8 mouse cellular contexts compared by ENCODE assay signal in the genomic region with DNA sequence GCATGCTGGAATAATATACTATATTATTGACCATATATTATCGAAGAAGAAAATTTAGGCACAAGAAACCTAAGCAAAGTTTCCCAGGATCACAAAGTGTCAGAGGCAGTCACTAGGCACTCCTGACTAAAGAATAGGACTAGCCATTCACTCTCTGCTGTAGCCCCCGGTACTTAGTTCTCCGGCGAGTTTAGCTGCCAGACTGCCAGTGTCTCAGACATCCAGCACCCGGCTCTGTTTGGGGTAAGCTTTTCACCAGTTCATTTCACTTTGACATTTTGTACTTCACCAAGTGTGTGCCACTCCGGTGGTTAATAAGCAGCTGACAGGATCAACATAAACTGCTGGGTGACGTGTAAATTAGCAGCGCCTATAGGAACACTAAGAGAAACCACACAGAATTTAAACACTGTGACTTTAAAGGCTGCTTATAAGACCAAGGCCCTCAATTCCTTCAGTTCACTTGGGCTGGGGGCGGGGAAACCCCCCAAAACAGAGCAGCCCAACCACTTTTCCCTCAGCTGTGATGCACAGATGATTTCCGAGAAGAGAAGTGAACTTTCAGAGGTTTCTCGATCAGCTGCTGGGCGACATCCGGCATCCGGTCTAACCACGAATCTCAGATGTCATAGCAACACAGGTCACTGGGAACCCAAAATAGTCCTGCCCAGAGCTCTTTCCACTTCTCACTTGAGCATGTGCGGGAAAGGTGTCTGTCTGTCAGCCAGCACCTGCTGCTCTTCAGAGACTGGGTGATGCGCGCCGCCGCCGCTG.
DNase-seq lines count a peak whose midpoint lies in the region; ATAC-seq and TF ChIP-seq lines count a peak whose summit lies in the region.

No protein-coding gene starts in this region.

- H3K9me3 ChIP-seq in hindbrain, postnatal 0 days (ENCODE audit: low read length) = no peaks in the 10 kb centered on the region
- H3K9me3 ChIP-seq in hindbrain, embryonic 10.5 days = no peaks in the 10 kb centered on the region
- H3K9me3 ChIP-seq in hindbrain, embryonic 14.5 days (ENCODE audit: control insufficient read depth, low read length) = no peaks in the 10 kb centered on the region

- no peaks in the 10 kb centered on the region for H3K27me3 ChIP-seq in hindbrain, postnatal 0 days (ENCODE audit: insufficient read depth, low read length)
- no peaks in the 10 kb centered on the region for H3K27me3 ChIP-seq in hindbrain, embryonic 10.5 days (ENCODE audit: insufficient read depth, poor library complexity, severe bottlenecking)
- no peaks in the 10 kb centered on the region for H3K27me3 ChIP-seq in hindbrain, embryonic 14.5 days (ENCODE audit: control insufficient read depth, insufficient read depth, low read length)

- intact Hi-C loops in left cerebral cortex, postnatal 4 days (cut with DNase I) = no loop called here

- H3K4me2 ChIP-seq in hindbrain, postnatal 0 days (ENCODE audit: low read depth, low read length) = peak overlapping the region; percentile 27
- no peak overlapping the region for H3K4me2 ChIP-seq in hindbrain, embryonic 14.5 days (replicated peaks)

- no peaks in the 10 kb centered on the region for H3K4me1 ChIP-seq in hindbrain, postnatal 0 days (ENCODE audit: insufficient read depth, low read length)
- H3K4me1 ChIP-seq in hindbrain, embryonic 10.5 days (replicated peaks) = peaks cover 10% of the 10 kb centered on the region
- H3K4me1 ChIP-seq in hindbrain, embryonic 14.5 days (replicated peaks; ENCODE audit: control insufficient read depth, insufficient read depth, low read length) = no peaks in the 10 kb centered on the region

- ATAC-seq in hindbrain, postnatal 0 days = 0 out of 2 replicates have a peak, but pooled peaks have one; percentile 32
- no peak for ATAC-seq in hindbrain, embryonic 14.5 days (ENCODE audit: low FRiP score)

- no peaks in the 10 kb centered on the region for H3K36me3 ChIP-seq in hindbrain, postnatal 0 days (ENCODE audit: insufficient read depth, low read length)
- no peaks in the 10 kb centered on the region for H3K36me3 ChIP-seq in hindbrain, embryonic 10.5 days
- no peaks in the 10 kb centered on the region for H3K36me3 ChIP-seq in hindbrain, embryonic 14.5 days (replicated peaks; ENCODE audit: control insufficient read depth, insufficient read depth)

- no peak overlapping the region for H3K4me3 ChIP-seq in hindbrain, postnatal 0 days (ENCODE audit: low read length)
- no peak overlapping the region for H3K4me3 ChIP-seq in hindbrain, embryonic 10.5 days
- H3K4me3 ChIP-seq in hindbrain, embryonic 14.5 days (replicated peaks; ENCODE audit: low read length) = no peak overlapping the region

- no peak for TF ChIP-seq CTCF in hindbrain, postnatal 0 days (IDR thresholded peaks at IDR 0.05; ENCODE audit: low read depth)

- no peak overlapping the region for H3K9ac ChIP-seq in hindbrain, postnatal 0 days (replicated peaks; ENCODE audit: low read length)
- H3K9ac ChIP-seq in hindbrain, embryonic 14.5 days = no peak overlapping the region

- 70% methylated on average over 21 of the region's 21 CpGs for WGBS in hindbrain, postnatal 0 days
- 83% methylated on average over 21 of the region's 21 CpGs for WGBS in hindbrain, embryonic 10.5 days
- WGBS in hindbrain, embryonic 14.5 days = 80% methylated on average over 21 of the region's 21 CpGs

- H3K27ac ChIP-seq in hindbrain, postnatal 0 days = no peak overlapping the region
- H3K27ac ChIP-seq in hindbrain, embryonic 10.5 days = no peak overlapping the region
- H3K27ac ChIP-seq in hindbrain, embryonic 14.5 days = no peak overlapping the region

- DNase-seq in hindbrain, postnatal 0 days (ENCODE audit: low spot score) = peak; percentile 24
- no peak for DNase-seq in hindbrain, embryonic 10.5 days (ENCODE audit: low spot score)
- peak; percentile 49 for DNase-seq in R1 (ENCODE audit: low read depth, low spot score)
- peak; percentile 31 to 35 for DNase-seq in frontal cortex, postnatal 36 days (ENCODE audit: low spot score in 2 of 2)
- DNase-seq in left cerebral cortex, postnatal 4 days = peak; percentile 11
- peak; percentile 44 to 87 for DNase-seq in monocyte, adult 2 months (ENCODE audit: low read depth in 1 of 2, low spot score in 2 of 2)
- DNase-seq in thymus, postnatal 14 days = peak; percentile 87
- no peak for DNase-seq in hindbrain, embryonic 14.5 days (ENCODE audit: low spot score)

Comparison
In these comparisons a context has a peak if more than half of its experiments do, and no peak if none do; other contexts are left out.
1. DNase-seq: peak in hindbrain, postnatal 0 days (single experiment), R1 (single experiment), frontal cortex, postnatal 36 days (2 of 2), left cerebral cortex, postnatal 4 days (single experiment), monocyte, adult 2 months (2 of 2) and thymus, postnatal 14 days (single experiment); none in hindbrain, embryonic 10.5 days (single experiment) and hindbrain, embryonic 14.5 days (single experiment).